Mouse (Mus musculus) right cerebral cortex, postnatal 36 days (tissue): ENCODE data around the gene Tnrc6b.
"Not testable (repeated sequence)": the region's sequence is repeated elsewhere in the genome, so short reads cannot be mapped to it uniquely, and the experiment has no call there.

Source experiments
- DNase-seq, 2 experiments: peaks; one replicate each; pipeline ENCODE4 v3.0.0; 2022; ENCODE audit warnings: low spot score in 2 of 2, mixed read lengths in 1 of 2

The Tnrc6b gene

DNA sequence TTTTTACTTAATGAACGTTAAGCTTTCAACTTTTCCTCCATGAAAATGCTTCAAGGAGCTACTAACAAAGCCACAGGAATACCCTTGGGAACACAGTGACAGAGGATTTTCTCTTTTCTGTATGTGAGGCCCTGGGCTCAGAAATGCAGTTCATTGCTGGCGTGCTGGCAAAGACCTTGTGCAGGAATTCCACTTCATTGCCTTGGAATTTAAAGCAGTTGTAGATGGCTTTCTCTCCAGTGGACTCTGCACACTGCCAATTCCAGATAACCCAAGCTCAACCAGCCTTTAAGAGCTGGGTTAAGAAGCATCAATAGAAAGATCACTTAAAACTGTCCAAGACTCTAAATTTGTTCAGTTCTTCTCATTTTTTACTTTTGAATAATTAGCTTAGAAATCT, 204.7 kb downstream of the Tnrc6b start:
- DNase-seq: no peak

DNA sequence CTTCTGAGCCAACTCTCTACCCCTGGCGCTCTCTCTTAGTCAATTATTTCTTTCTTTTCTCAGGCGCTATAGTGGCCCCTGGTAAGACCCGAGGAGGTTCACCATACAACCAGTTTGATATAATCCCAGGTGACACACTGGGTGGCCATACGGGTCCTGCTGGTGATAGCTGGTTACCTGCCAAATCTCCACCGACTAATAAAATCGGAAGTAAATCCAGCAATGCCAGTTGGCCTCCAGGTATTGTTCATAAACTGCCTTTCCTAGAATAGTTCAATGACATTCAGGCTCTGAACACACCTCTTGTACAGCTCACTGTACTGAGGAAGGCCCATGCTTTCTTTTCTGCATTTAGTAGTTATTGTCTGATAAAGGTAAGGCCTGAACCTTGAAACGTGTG, 205.5 kb downstream of the Tnrc6b start:
- no peak for DNase-seq

DNA sequence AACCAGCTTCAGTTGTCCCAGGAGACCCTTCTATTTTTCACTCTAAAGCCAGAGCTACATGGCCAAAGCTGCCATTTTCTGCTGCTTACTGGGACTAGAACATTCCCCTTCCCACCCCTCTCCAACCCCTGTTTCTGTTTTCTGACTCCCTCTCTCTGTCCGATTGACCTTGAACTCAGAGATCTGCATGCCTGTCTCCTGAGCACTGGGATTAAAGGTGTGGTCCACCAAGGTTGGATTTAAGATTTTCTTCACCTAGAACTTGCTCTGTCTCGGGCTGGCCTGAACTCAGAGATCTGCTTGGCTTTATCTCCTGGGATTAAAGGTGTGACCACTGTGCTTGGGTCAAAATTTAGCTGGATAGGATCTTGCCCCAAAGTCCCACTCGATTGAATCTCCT, 209.2 kb downstream of the Tnrc6b start:
- DNase-seq: no peak

DNA sequence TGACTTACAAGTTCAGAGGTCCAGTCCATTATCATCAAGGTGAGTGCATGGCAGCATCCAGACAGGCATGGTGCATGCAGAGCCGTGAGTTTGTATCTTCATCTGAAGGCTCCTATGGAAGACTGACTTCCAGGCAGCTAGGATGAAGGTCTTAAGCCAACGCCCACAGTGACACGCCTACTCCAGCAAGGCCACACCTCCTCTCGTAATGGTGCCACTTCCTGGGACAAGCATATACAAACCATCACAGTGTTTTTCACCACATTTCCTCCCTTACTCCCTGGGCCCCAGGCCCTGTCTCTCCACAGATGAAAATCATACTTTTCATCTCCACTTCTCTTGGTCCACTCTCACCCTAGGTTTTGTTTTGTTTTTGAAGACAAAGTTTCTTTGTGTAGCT, 210.7 kb downstream of the Tnrc6b start:
- no peak for DNase-seq

DNA sequence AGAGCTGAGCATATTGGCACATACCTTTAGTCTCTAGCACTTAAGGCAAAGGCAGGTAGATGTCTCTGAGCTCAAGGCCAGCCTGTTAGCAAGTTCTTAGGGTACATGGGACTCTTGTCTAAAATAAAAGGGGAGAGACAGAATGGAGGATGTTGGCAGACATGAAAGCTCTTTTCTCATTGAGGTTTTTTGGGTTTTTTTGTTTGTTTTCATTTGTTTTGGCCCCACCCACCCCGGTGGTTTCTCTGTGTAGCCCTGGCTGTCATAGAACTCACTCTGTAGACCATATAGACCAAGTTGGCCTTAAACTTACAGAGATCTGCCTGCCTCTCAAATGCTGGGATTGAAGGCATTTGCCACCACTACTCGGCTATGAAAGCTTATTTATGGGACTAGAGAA, 213.1 kb downstream of the Tnrc6b start:
- no peak for DNase-seq

DNA sequence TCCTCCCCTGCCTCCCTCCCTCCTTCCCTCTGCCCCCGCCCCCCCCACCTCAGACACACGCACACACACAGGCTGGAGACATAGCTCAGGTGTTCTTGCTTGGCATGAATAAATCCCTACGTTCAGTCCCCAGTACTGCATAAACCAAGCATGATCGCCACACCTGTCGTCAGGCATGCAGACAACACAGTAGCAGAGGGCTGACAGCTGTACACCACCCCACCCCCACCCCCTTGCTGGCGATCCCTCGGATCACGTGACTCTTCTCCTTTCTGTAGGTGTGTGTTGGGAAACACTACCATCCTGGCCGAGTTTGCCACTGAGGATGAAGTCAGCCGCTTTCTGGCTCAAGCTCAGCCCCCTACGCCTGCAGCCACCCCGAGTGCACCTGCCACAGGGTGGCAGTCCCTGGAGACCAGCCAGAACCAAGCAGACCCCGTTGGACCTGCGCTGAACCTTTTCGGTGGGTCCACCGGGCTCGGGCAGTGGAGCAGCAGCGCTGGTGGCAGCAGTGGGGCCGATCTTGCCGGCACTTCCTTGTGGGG, 217.8 kb downstream of the Tnrc6b start:
- no peak for DNase-seq

DNA sequence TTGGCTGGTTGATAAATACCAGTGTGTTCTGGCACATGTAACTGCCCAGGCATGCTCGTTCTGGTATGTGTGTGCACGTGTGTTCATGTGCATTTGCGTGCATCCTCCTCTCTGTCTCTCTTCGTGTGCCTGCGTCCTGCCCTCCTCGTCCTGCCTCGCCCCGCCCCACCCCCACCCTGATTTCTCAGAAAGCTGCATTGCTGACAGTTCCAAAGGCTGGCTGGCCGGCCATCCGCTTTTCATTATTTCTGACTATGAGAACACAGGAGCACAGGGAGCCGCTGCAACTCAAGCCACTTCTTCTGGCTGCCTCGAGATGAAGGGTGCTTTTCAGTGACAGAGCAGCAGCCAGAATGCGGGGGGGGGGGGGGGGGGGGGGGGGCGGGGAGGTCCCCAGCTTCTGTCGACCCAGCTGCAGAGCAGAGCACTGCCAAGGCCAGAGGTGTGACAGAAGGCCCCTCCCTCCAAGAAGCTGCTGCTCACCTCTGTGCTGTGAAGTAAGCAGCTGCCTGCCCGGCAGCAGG, 219.0 kb downstream of the Tnrc6b start:
- DNase-seq: no peak

DNA sequence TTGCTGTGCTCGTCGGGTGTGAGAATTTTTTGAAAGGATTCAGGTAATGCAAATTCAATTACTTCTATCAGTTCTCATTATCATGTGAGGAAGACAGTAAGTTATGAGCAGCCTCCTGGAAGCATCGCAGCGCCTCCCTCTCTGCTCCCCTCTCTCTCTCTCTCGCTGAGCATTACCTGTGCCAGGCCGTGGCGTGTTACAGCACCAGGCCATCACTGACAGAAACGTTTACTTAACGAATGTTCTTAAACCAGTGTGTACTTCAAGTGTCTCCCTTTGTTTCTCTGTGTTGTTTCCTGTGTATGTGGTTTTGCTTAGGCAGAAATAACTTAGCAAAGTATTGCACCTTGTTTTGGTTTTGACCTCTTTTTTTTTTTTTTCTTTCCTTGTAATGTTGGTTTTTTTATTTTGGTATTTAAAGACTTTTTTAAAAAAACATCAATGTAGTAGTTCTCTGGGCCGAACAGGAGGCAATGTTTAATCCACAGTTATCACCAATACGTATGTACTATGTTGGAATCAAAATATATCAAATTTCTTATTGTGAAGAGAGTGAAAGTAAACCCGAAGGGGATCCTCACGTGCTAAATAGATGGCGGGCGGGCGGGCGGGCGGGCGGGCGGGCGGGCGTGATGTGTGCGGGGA, 219.7 kb downstream of the Tnrc6b start:
- DNase-seq: not testable (repeated sequence)

DNA sequence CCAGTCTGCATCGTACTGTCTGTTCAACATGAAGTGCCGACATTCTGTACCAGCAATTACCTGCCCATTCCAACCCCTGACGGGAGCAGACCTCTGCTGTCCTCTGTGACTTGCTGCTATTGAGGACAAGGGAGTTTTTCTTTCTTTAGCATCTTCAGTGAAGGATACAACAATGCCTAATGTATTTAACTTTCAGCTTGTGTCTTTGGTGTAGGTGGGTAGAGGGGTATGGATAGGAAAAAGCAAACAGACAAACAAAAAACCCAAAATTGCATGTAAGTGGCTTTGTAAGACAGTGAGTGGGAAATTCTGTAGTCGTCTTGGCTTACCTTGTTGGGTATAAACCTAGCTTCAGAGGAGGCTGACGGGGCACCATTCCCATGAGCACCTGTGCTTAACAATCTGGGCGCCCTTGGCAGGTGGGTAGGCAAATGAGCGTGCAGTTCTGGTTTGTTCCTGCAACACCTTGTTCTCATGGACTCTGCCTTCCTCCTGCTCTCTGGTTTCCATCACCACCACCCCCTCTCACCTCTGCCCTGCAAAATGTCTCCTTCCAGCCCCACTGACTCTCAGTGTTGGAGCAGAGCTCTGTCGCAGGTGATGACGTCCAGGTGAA, 220.3 kb downstream of the Tnrc6b start:
- no peak for DNase-seq

DNA sequence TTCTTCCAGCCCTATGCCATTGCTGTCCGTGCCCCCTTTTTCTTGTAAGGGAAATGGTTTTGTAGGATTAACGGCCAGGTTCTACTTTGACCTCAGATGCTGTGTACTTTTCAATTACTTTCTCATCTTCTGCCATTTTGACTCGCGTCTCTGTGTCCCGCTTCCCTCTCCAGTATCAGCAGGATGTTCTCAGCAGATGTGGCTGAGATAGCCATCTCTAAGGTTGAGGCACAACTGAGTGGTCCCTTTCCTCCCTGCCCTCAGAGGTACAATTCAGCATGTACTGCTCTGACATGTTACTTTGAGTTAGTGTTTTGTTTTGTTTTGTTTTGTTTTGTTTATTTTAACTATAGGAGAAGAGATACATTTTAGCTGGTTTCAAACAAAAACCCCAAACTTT, 223.7 kb downstream of the Tnrc6b start:
- DNase-seq: no peak

DNA sequence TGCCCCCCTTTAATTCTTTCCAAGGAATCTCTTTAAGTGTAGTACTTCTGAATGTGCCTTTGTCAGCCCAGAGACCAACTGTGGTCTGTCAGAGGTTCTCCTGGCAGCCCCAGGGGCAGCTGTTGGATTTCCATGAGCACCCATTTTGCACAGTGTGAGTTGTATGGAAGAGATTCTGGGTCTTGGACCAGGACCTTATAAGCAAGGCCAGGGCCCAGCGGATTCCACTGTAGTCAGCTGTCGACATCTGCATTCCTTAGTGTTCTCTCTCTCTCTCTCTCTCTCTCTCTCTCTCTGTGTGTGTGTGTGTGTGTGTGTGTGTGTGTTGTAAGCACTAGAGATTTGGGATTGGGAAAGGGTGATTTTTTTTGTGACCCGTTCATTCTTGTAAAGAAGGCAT, 225.6 kb downstream of the Tnrc6b start:
- no peak for DNase-seq

DNA sequence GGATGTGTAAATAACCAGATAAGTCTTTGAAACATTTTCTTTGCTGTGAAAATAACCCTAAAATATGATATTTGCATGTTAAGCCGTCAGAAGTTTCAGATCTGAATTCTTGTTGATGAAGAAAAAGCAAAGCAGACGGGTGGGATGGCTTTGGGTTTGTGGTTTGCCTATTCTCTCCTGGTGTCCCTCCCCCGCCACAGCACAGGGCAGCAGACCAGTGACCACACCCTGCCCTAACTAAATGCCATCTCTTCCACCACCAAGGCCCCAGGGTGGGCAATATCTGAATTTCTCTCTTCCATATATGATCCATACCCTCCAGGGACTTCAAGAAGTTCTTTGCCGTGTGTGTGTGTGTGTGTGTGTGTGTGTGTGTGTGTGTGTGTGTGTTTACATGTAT, 227.5 kb downstream of the Tnrc6b start:
- DNase-seq: no peak

DNA sequence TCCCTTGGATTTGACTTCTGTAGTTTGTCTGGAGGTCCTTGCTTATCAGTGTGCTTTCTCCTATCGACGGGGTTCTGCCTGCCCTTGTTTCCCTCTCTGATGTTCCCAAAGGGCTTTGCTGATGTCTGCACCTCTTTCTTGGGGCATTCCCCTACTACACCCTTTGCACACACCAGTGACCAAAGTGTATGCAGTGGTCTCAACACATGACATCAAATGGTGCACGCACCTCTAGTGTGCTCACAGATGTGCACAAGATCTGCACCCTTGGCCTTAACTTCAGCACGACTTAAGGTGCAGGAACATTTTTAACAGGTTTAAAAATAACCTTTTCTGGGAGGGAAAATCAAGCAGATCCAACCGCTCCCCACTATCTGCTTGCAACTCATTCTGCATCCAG, 228.3 kb downstream of the Tnrc6b start:
- no peak for DNase-seq

DNA sequence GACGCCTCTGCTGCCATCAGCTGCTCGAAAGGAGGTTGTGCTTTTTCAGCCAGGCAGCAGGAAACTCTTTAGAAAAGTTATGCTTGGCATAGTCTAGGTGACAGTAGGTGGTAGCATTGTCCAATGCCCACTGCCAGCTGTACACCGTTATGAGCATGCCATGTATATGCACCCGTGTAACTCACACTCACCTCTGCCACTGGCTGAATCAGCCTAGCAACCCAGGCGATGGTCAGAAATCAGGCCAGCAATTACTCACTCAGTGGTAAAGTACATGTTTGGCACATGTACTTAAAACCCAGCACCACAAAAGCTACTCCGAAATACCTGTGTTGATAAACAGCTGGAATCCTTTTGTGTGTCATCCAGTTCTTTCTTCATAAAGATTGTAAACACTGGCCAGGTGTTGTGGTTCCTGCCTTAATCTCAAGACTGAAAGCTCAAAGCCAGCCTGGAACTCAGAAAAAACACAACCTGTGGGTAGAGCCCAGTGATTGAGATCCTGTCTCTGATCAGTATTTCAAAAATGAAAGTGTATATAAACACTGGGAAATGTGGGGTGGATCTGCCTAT, 230.4 kb downstream of the Tnrc6b start:
- DNase-seq: no peak

DNA sequence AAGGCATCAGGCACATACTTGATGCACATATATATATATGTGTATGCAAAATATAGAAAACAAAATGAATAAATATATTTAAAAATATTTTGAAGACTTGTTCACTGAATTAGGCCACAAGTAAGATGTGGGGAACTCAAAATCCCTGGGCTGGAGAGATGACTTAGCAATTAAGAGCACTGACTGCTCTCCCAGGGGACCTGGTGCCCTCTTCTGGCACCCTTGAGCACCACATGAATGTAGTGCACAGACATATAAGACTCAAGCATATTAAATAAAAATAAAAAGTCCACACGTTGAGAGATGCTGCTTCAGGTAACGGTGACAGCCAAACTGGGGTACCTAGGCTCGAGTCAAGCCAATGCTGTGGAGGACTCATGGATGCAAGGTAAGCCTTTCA, 234.7 kb downstream of the Tnrc6b start:
- no peak for DNase-seq

DNA sequence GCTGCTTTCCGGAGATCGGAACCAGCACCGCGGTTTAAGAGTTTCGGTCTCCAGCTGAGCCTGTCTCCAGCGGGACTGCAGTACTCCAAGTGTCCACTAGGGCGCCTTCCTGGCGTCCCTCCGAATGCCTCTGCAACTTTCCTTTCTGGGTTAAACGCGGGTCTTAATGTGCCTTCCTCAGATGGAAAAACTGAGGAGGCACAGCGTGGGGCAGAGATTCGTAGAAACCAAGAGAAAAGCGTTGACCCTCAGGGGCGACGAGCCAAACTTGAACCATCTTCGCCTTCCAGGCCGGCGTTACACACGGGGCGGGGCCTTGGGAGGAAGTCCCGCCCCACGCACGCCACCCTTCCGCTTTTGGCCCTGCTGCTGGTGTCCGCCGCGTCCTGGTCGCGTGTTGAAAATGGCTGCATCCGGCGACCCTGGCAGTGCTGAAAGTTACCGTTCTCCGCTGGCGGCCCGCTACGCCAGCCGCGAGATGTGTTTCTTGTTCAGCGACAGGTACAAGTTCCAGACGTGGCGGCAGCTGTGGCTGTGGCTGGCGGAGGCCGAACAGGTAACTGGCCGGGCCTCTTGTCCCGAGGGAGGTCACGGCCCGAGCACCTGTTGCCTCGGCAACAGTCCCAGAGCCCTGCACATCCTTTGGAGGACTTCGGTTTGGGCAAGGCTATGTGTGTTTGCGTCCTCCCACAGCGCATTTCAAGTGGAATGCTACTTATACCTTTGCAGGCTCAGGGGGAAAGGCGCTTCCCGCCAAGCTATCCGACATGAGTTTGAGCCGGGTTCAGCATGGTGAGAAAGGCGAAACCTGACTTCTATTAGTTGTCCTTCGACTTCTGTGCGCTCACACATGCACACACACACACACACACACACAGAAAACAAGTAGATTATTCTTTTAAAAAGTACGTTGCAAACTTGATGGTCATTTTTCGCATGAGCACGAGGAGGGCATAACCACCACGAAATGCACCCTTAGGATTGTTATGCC, 237.3 kb downstream of the Tnrc6b start, which contains the start of gene Adsl:
Gene Adsl (plus strand): TSS at position 346 of the 991 bp plus-strand sequence.
- DNase-seq: peak; percentile 76 to 77

DNA sequence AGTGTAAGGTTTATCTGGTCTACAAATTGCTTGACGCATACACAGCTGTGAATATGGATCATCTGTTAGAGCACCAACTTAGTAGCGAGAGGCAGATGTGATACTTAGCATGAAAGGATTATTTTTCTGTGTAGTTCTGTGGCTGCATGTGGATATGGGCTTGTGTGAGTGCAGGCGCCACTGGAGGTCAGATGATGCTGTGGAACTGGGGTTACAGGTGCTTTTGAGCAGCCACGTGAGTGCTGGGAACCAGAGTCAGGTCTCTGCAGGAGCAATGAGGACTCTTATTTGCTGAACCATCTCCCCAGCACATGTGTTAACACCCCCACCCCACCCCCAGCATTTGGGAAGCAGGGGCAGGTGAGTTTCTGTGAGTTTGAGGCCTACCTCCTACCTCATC, 238.3 kb downstream of the Tnrc6b start:
- no peak for DNase-seq

DNA sequence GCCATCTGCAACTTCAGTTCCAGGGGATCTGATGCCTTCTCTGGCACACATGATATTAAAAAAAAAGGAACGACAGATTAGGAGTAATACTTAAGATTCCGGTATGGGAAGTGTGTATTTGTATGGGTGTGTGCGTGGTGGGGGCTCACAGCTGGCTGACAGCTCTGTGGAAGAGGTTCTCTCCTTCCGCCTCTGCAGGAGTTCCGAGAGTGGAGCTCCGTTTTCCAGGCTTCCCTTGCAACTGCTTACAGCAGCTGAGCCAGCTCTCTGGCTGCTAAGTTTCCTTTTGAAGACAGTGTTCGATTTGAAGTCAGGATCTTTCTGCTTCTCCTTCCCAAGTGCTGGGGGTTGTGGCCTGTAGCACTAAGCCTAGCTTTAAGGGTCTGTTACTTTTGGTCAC, 238.9 kb downstream of the Tnrc6b start:
- no peak for DNase-seq

DNA sequence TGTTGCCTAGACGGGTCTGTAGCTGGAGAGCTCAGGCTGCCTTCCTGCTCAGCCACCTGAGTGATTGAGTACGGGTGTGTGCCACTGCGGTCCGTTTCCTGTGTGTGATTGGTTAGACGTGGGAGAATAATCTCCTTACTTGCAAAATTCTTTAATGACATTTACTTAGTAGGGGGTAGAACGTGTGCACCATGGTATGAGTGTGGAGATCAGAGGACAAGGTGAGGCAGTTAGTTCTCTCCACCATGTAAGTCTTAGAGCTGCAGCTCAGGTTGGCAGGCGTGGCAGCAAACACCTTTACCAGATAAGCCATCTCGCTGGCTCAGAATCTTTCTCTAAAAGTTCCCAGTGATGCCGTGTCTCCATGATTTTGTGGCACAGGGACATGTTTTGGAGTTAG, 242.9 kb downstream of the Tnrc6b start:
- DNase-seq: no peak

DNA sequence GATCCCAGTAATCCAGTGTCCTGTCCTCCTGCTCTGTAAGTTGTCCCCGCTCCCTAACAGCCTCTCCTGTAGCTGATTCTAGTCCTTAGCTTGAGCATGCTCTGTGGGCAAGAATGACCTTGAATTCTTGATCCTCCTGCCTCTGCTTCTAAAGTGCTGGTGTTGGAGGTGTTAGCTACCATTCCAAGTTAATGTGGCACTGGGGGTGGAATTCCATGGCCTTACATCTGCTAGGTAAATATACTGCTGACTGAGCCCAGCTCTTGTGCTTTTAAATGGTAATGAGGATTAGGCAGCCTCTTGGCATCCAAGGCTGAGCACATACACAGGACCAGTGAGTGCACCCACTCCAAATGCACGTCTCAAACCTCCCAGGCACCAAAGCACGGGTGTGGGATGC, 243.7 kb downstream of the Tnrc6b start:
- no peak for DNase-seq

DNA sequence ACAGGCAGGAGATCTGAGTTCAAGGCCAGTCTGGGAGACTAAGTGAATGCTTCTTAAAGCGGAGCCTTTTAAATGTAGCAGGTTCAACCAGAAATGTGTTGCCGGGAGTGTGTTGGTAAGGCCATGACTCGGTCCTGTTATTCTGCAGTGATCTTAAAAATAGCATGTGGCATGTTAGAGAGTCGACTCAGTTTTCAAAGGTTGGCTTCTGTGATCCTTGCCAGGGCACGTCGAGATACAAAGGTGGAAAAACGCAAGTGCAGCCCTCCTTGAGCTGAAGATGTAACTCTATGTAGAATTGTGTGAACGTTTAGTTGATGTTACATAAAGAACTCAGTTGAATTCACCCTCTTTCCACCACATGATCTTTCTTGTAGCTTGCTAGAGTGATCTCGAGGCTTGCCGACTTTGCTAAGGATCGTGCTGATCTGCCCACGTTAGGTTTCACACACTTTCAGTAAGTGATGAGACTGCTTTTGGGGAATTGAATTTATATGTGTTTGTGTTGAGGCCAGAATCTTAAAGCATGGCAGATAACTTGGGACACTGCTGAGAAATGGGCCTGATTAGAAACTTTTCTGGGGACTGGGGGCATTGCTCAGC, 244.8 kb downstream of the Tnrc6b start:
- DNase-seq: no peak
